ENCODE assay signal across 13 mouse cellular contexts in genomic region chr13:20180738-20181137, GRCm38 (mm10).
A peak's percentile ranks its signal among the peaks of the same experiment; 100 is the strongest.
DNase-seq lines count a peak whose midpoint lies in the region; ATAC-seq and TF ChIP-seq lines count a peak whose summit lies in the region.
"Had no signal": no experiment of that assay in that cellular context is flagged by ENCODE, and none has a peak within 500 bp of the region (broad histone marks: within the 10 kb centered on the region; RNA-seq: fewer than 3 reads in every experiment).

No protein-coding gene starts in this region.

- 81% methylated on average over 5 of the region's 5 CpGs for WGBS in heart, embryonic 13.5 days
- WGBS in liver, embryonic 16.5 days (ENCODE audit: insufficient replicate concordance), result 36% methylated on average over 5 of the region's 5 CpGs
- WGBS in thymus, adult 2 months, result 64% methylated on average over 5 of the region's 5 CpGs

- no peaks in the 10 kb centered on the region for H3K36me3 ChIP-seq in heart, embryonic 13.5 days
- H3K36me3 ChIP-seq in liver, embryonic 16.5 days (ENCODE audit: control insufficient read depth, insufficient read depth), result no peaks in the 10 kb centered on the region
- no peaks in the 10 kb centered on the region for H3K36me3 ChIP-seq in thymus, adult 2 months (ENCODE audit: control insufficient read depth, insufficient read depth, low read length)
- H3K36me3 ChIP-seq: G1E; limb, embryonic 12.5 days had no signal

- ATAC-seq in heart, embryonic 13.5 days (ENCODE audit: extremely low read depth, insufficient number of reproducible peaks, low FRiP score, low TSS enrichment), result no peak
- ATAC-seq in liver, embryonic 16.5 days (ENCODE audit: low read depth), result no peak; the same call in 1 of the 2 replicates
- ATAC-seq in megakaryocyte progenitor cell, adult 5-6 weeks (replicated peaks; ENCODE audit: poor library complexity), result peak; percentile 17

- H3K27me3 ChIP-seq in heart, embryonic 13.5 days (replicated peaks), result no peaks in the 10 kb centered on the region
- peaks cover 13% of the 10 kb centered on the region for H3K27me3 ChIP-seq in liver, embryonic 16.5 days (ENCODE audit: control insufficient read depth, insufficient read depth, low read depth, low read length)
- H3K27me3 ChIP-seq in thymus, adult 2 months (ENCODE audit: control insufficient read depth, insufficient read depth, low read length), result no peaks in the 10 kb centered on the region
- H3K27me3 ChIP-seq: limb, embryonic 12.5 days had no signal

- TF ChIP-seq POLR2A in bone marrow macrophage, adult 2 months (IDR thresholded peaks at IDR 0.05; ENCODE audit: borderline replicate concordance, low read depth, low read length), result no peak
- TF ChIP-seq POLR2A in thymus, adult 2 months (IDR thresholded peaks at IDR 0.05; ENCODE audit: control insufficient read depth, extremely low read depth, insufficient read depth, low read length, poor library complexity), result no peak

- no peak for TF ChIP-seq CTCF in bone marrow macrophage, adult 2 months (IDR thresholded peaks at IDR 0.05; ENCODE audit: low read depth, low read length)
- TF ChIP-seq CTCF in thymus, adult 2 months (IDR thresholded peaks at IDR 0.05; ENCODE audit: borderline replicate concordance, control insufficient read depth, extremely low read depth, insufficient read depth, low read length, poor library complexity), result no peak

- peaks cover 34% of the 10 kb centered on the region for H3K4me1 ChIP-seq in heart, embryonic 13.5 days
- peaks cover 15% of the 10 kb centered on the region for H3K4me1 ChIP-seq in liver, embryonic 16.5 days (ENCODE audit: control insufficient read depth, low read depth, low read length)
- H3K4me1 ChIP-seq in bone marrow macrophage, adult 2 months (ENCODE audit: control insufficient read depth, insufficient read depth, low read length), result peaks cover 48% of the 10 kb centered on the region
- peaks cover 18% of the 10 kb centered on the region for H3K4me1 ChIP-seq in thymus, adult 2 months (replicated peaks; ENCODE audit: control insufficient read depth, insufficient read depth, low read length)

- no peaks in the 10 kb centered on the region for H3K9me3 ChIP-seq in heart, embryonic 13.5 days
- no peaks in the 10 kb centered on the region for H3K9me3 ChIP-seq in liver, embryonic 16.5 days (replicated peaks; ENCODE audit: control insufficient read depth, low read length)
- H3K9me3 ChIP-seq: G1E; limb, embryonic 12.5 days had no signal

- no peak overlapping the region for H3K9ac ChIP-seq in heart, embryonic 13.5 days
- no peak overlapping the region for H3K9ac ChIP-seq in liver, embryonic 16.5 days (ENCODE audit: low read depth, low read length)
- H3K9ac ChIP-seq: limb, embryonic 12.5 days had no signal

- DNase-seq in heart, adult 18-20 months, result no peak
- DNase-seq in liver, result no peak
- no peak for DNase-seq in right cerebral cortex, postnatal 10 days (ENCODE audit: low spot score in 2 of 2)
- DNase-seq in thymus, adult 2 months, result no peak
- DNase-seq: cerebellum, postnatal 14 days; layer of hippocampus, postnatal 36 days had no signal

- no peak overlapping the region for H3K4me2 ChIP-seq in heart, embryonic 13.5 days
- no peak overlapping the region for H3K4me2 ChIP-seq in liver, embryonic 16.5 days (ENCODE audit: low read depth, low read length)
- H3K4me2 ChIP-seq: heart, embryonic 11.5 days; limb, embryonic 12.5 days had no signal

- peak overlapping the region; percentile 21 for H3K27ac ChIP-seq in heart, embryonic 13.5 days (replicated peaks)
- H3K27ac ChIP-seq in liver, embryonic 16.5 days (ENCODE audit: low read length), result peak overlapping the region; percentile 45
- peak overlapping the region; percentile 94 for H3K27ac ChIP-seq in bone marrow macrophage, adult 2 months (ENCODE audit: insufficient read depth, low read depth, low read length)
- no peak overlapping the region for H3K27ac ChIP-seq in thymus, adult 2 months (ENCODE audit: control insufficient read depth, insufficient read depth, low read length)
- H3K27ac ChIP-seq: limb, embryonic 12.5 days had no signal

- H3K4me3 ChIP-seq in heart, embryonic 13.5 days, result no peak overlapping the region
- no peak overlapping the region for H3K4me3 ChIP-seq in liver, embryonic 16.5 days (ENCODE audit: low read depth, low read length)
- no peak overlapping the region for H3K4me3 ChIP-seq in bone marrow macrophage, adult 2 months (ENCODE audit: insufficient read depth, low read length)
- no peak overlapping the region for H3K4me3 ChIP-seq in thymus, adult 2 months (ENCODE audit: control insufficient read depth, insufficient read depth, low read length)
- H3K4me3 ChIP-seq: limb, embryonic 12.5 days had no signal
